Mouse (Mus musculus): ENCODE measurements around the gene Mrvi1.

DNA sequence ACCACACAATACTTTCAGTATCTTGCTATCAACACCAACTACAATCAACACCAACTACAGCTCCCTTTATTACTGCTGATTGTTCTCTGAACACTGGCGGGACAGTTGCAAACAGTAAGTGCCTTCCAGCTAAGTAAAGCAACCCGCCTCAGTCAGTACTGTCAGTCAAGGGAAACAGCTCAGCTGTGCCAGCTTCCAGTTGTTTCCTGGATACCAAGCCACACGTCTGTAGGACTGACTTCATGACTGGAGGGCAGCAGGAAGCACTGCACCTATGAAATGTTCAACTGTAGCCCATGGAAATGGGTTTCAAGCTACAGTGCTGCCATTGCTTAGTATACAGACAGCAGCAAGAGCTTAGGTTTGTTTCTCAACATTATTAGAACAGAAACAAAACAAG, 147.7 kb downstream of the Mrvi1 start:
- no peak for TF ChIP-seq MAFK (IDR thresholded peaks at IDR 0.05; ENCODE audit: insufficient read depth, low read depth, low read length)
- TF ChIP-seq ZC3H11A (IDR thresholded peaks at IDR 0.05; ENCODE audit: borderline replicate concordance, low read depth, low read length): no peak
